Mouse (Mus musculus) hematopoietic stem cell, adult 5-6 weeks (primary cell): ENCODE results near the gene Siglece. TPM values are rescaled to one million over a fixed set of nuclear protein-coding genes. Genes with fewer than 3 reads are reported as not detected.
A peak's percentile ranks its signal among the peaks of the same experiment; 100 is the strongest.
"Not testable (repeated sequence)": the region's sequence is repeated elsewhere in the genome, so short reads cannot be mapped to it uniquely, and the experiment has no call there.

Experiments used
- ATAC-seq, 2 experiments: fragments of 125-278 bp in 1 of 2; replicated peaks in 1 of 2; 2 replicates each; pipeline ENCODE4 v1.8.0; 2016 to 2017; ENCODE audit warnings: inconsistent platforms in 2 of 2, mild to moderate bottlenecking in 2 of 2, moderate number of reproducible peaks in 2 of 2, low read depth in 1 of 2, moderate TSS enrichment in 1 of 2; ENCODE audit not compliant: low FRiP score in 2 of 2, poor library complexity in 2 of 2, severe bottlenecking in 2 of 2, insufficient read depth in 1 of 2, low TSS enrichment in 1 of 2
- total RNA-seq: library from RNA; stranded (forward); fragments of 172-1452, 232-1000 nt; gene quantifications from 2 replicates; pipeline ENCODE4 v1.2.3, GENCODE M21; 2017

The Siglece gene
- 1.7 and 4.1 TPM in 2 replicates for total RNA-seq

DNA sequence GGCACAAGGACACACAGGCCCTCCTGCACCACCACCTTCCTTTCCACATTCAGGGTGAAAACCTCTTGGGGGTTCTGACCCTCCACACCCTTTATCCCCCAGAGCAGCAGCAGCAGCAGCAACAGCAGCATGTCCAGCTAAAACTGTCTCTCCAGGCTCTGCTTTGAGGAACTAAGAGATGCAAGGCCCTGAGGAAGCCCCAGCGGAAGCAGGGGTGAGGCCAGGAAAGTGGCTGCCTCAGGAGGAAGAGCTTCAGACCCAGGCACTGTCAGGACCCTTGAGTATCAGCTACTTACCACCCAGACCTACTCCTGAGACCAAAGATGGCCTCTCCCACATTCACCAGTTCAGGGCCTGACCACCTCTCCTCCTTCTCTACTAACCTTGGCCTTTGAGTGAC lies at the start of gene Siglece:
Gene Siglece, minus strand, starts transcription at position 160 of the 400 bp plus-strand sequence.
- ATAC-seq: peak in 1 of 2 experiments; percentile 42; a peak in 1 of 4 replicates

DNA sequence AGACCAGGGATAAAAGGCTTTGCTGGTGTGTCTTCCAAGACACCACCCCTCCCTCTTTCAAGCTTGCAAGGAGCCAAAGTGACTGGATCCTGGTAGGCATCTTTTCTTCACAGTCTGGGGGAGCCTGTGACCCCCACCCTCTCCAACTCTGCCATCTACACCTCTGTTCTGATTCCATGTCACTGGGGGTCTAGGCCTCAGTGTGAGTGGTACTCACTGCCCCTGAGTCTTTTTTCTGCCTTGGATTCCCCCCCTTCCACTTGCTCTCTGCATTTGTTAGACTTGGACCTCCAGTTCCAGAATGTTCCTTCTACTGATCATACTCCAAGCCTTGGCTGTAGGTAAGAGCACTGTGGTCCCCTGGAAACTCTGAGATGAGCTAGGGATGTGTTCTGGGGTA lies 30.2 kb upstream of the Siglece start, which contains the start of gene Klk14:
Gene Klk14, plus strand, starts transcription at position 301 of the 400 bp plus-strand sequence.
- no peak for ATAC-seq

GRCm38 (mm10) chr7:43685088-43685487 lies 25.1 kb upstream of the Siglece start:
- ATAC-seq: no peak

- not testable (repeated sequence) for ATAC-seq
Observed at GRCm38 (mm10) chr7:43682511-43682910, 22.6 kb upstream of the Siglece start.

- ATAC-seq: peak; percentile 79 to 82
Observed at GRCm38 (mm10) chr7:43680960-43681359, 21.0 kb upstream of the Siglece start.

- ATAC-seq: 0 out of 4 replicates have a peak, but pooled peaks of 1 of the 2 experiments have one; percentile 31
Observed at GRCm38 (mm10) chr7:43678517-43678916, 18.6 kb upstream of the Siglece start.

DNA sequence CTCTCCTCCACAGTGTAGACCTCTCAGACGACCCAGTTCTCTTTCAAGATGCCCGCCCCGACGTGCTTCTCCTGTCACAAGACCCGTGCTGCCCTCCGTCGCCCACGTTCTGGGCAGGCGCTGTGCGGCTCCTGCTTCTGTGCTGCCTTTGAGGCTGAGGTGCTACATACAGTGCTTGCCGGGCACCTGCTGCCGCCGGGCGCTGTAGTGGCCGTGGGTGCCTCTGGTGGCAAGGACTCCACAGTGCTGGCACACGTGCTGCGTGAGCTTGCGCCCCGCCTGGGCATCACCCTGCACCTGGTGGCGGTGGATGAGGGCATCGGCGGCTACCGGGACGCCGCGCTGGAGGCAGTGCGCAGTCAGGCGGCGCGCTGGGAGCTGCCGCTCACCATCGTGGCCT lies 15.1 kb upstream of the Siglece start:
- ATAC-seq: no peak

GRCm38 (mm10) chr7:43672581-43673260 lies 12.8 kb upstream of the Siglece start:
- ATAC-seq: 0 out of 4 replicates have a peak, but pooled peaks of 1 of the 2 experiments have one; percentile 1

GRCm38 (mm10) chr7:43671809-43672580 lies 12.0 kb upstream of the Siglece start, which contains the start of gene Ctu1:
Gene Ctu1 (plus strand): TSS chr7:43672016.
- peak; percentile 96 to 97 for ATAC-seq

DNA sequence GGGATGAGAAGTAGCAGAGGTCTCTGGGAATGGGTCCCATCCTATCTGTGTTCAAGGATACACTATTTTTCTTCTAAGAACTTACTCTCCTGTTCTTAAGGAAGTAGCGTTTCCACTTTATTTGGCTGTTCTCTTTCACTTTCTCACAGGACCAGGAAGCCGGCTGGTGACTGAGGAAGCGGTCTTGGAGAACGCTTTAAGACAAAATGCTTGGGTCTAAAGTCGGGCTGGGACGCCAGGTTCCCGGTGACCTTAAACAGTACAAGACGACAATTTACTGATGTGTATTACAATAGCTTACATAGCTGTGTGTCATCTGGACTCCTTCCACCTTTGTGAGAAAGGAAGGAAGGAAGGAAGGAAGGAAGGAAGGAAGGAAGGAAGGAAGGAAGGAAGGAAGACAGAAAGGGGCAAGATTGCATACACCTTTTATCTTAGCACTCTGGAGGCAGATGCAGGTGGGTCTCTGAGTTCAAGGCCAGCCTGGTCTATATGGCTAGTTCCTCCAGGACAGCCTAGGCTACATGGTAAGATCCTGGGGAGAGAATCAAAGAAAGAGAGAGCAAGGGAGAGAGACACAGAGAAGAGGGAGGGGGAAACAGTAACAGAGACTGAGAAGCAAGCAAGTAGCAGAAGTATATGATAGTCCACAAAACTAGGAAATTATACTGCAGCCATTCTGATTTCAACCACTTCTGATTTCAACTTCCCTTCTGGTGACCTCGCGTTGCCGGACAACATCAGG lies 11.3 kb upstream of the Siglece start:
- ATAC-seq: no peak

DNA sequence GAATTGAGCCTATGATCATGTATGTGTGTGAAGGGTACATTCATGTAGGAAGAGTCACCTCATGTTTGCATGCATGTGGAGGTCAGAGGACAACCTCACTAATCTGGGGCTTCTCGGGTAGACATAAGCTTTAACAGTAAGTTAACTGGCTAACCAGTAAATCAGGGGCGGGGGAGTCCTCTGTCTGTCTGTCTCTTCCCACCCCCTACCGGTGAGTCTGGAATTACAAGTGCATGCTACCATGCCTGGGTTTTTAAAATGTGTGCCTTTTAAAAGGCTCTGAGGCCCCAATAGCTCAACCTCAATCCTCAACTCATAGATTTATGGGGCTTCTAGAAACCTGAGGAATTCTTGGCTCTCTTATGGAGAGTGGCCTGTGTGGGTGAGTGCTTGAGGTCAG lies 8.6 kb upstream of the Siglece start:
- ATAC-seq: 0 out of 4 replicates have a peak, but pooled peaks of 1 of the 2 experiments have one; percentile 25

DNA sequence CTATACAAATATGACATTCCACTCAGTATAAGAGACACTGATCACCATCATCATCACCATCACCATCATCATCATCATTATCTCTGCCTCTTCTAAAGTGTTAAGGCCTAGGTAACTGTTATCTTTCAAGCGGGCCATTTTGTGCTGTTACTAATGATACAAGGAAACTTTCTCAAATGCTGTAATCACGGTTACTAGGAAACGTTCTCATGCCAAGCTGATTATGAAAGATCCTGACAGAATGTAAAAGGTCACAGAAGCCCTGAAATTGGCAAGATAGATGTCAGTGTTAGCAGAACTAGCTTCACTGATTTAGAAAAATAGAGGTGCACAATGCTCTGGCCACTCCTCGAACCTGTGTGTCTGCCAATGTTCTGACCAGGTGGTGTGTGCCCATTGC lies 7.3 kb upstream of the Siglece start:
- not testable (repeated sequence) for ATAC-seq

- peak; percentile 69 to 70; a peak in 1 of 4 replicates for ATAC-seq
Observed at GRCm38 (mm10) chr7:43662804-43663203, 2.8 kb upstream of the Siglece start.

GRCm38 (mm10) chr7:43656232-43656631 lies 3.7 kb downstream of the Siglece start:
- ATAC-seq: peak; percentile 55 to 65

DNA sequence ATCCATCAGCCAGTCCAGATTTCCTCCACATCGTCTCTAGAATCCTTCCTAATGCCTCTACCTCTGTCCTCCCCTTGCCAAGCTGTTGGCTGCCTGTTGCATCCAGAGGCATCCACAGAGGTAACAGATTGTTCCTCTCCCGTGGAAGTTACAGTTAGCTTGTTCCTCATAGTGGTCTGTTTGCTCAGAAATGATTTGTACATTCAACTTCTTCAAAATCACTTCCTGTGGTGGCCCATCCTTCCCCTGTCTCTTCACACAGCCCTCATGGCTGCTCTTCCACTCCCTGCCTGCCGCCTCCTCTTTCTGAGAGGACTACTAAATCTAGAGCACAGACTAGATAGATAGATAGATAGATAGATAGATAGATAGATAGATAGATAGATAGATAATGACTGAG lies 5.4 kb downstream of the Siglece start:
- ATAC-seq: peak; percentile 72 to 84

DNA sequence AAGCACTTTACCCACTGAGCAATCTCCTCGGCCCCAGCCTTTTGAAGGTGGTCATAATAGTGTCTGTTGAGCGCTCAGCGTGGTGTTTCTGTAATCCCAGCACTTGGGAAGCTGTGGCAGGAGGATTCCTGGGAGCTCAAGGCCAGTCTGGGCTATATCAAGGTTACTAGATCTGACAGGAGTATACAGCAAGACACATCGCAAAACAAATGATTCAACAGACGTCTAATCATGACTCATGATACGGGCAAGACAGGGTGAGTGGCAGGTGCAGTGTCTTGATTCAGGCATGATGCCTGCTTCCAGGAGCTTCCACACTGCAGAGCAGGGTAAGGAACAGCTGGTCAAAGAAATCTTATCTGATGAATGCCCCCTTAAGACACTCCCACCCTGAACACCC lies 7.3 kb downstream of the Siglece start:
- no peak for ATAC-seq

DNA sequence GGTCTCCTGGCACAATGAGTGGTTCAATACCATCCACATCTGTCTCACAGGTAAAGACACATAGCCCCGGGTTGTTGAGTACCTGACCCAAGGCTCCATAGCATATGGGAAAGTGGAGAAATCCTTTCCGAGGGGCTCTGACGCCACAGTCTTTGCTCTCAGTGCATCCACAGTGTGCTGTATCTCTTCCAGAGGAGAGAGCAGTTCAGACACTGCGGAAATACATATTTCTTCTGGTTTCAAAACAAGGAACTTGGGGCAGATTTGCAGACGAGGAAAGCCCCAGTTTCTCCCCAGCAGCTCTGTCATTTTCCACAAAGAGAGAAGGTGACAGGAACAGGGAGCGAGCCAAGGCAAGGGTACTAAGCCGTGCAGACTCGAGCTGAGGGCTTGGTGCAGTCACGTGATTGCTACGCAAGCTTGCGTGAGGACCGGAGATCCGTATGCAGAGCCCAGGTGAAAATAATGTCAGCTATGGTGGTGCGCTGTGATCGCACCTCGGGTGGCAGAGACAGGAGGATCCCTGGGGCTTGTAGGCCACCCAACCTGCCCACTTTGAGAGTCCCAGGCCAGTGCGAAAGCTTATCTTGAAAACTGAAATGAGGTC lies 16.8 kb downstream of the Siglece start:
- peak; percentile 10 to 14; a peak in 1 of 4 replicates for ATAC-seq
